Mouse (Mus musculus) urinary bladder, postnatal 36 days (tissue): ENCODE results near the gene Epha3.

ENCODE experiments used
- DNase-seq, 2 experiments: peaks; one replicate each; pipeline ENCODE4 v3.0.0; 2022; ENCODE audit warnings: low spot score in 2 of 2, mixed read lengths in 1 of 2

Epha3 gene

DNA sequence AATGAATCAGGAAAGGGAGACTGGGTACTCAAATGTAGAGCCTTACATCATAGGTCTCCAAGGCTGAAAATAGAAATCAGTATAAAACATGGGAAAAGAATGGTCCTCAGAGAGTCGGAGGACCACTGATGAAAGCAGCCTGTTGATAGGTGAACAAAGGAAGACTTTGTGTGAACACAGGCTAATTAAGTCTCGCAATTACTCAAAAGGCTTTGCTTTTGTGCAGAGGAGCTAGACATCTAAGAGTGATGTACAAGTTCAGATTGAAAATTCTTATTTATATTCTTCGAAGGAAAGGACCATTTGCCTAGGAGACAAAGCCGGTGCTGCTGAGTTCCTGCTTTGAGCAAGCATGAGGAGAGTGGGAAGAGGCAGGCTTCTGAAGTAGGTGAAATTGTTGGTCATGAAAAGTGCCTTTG is 363.0 kb downstream of the Epha3 start:
- no peak for DNase-seq
